Comparison of ENCODE assay signal across 16 mouse cellular contexts in the genomic region with DNA sequence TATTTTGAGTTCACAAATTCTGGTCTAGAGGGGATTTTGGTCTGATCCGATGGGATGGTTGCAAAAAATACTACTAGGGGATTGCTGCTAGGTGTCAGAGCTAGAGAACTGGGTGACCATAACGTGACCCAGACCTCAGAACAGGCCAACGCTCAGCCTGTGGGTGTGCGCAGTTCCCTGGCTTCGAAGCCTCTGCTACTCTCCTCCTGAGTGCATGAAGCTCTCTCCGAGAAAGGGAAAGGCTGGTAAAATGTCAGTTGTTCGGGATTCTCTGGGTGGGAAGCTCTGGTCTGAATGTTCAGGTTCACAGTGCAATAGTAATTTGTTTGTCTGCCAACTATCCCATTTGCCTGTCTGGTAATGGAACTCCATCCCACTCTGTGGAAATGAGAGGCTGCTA.
"Had no signal": no experiment of that assay in that cellular context is flagged by ENCODE, and none has a peak within 500 bp of the region (broad histone marks: within the 10 kb centered on the region; RNA-seq: fewer than 3 reads in every experiment).

No protein-coding gene starts in this region.

- H3K27me3 ChIP-seq: kidney, embryonic 15.5 days; liver, embryonic 13.5 days; lung, embryonic 15.5 days; megakaryocyte, embryonic 14.5 days; midbrain, embryonic 13.5 days had no signal

- H3K4me2 ChIP-seq: kidney, embryonic 15.5 days; limb, embryonic 12.5 days; liver, embryonic 13.5 days; lung, embryonic 15.5 days; midbrain, embryonic 13.5 days had no signal

- DNase-seq: kidney, adult 2 months; kidney, postnatal 14 days; layer of hippocampus, postnatal 36 days; liver; liver, embryonic 13.5 days; liver, postnatal 0 days; lung, postnatal 14 days; right cerebral cortex, postnatal 14 days; thymus, postnatal 36 days had no signal

- H3K27ac ChIP-seq: kidney, embryonic 15.5 days; limb, embryonic 12.5 days; liver, embryonic 13.5 days; lung, embryonic 15.5 days; macrophage; midbrain, embryonic 13.5 days had no signal

- H3K4me1 ChIP-seq: kidney, embryonic 15.5 days; liver, embryonic 13.5 days; lung, embryonic 15.5 days; megakaryocyte, embryonic 14.5 days had no signal

- H3K9ac ChIP-seq: kidney, embryonic 15.5 days; limb, embryonic 12.5 days; liver, embryonic 13.5 days; liver, postnatal 0 days; lung, embryonic 15.5 days; midbrain, embryonic 13.5 days had no signal

- H3K4me3 ChIP-seq: kidney, embryonic 15.5 days; limb, embryonic 12.5 days; liver, embryonic 13.5 days; lung, embryonic 15.5 days; megakaryocyte, embryonic 14.5 days; midbrain, embryonic 13.5 days had no signal

- H3K36me3 ChIP-seq: kidney, embryonic 15.5 days; limb, embryonic 12.5 days; liver, embryonic 13.5 days; lung, embryonic 15.5 days had no signal

- H3K9me3 ChIP-seq: kidney, embryonic 15.5 days; limb, embryonic 12.5 days; liver, embryonic 13.5 days; lung, embryonic 15.5 days; midbrain, embryonic 13.5 days had no signal

- ATAC-seq: intestine, embryonic 16.5 days; liver, postnatal 0 days; midbrain, embryonic 13.5 days had no signal
